Mouse (Mus musculus) ovary, postnatal 10 days (tissue): ENCODE measurements at regions not wholly inside any gene's neighbourhood (a gene's known extent, or its start where the extent isn't known, plus 50 kb on each side); places are given as distances from the start of the nearest gene placed in this dataset.
A peak's percentile ranks its signal among the peaks of the same experiment; 100 is the strongest.

Experiments
- DNase-seq: peaks from one replicate; pipeline ENCODE4 v3.0.0; 2022; ENCODE audit warnings: low spot score

GRCm38 (mm10) chr5:77487837-77488827 is 80.3 kb upstream of the Igfbp7 start:
- no peak for DNase-seq

GRCm38 (mm10) chr5:77483053-77483717 is 75.3 kb upstream of the Igfbp7 start:
- DNase-seq = no peak

- DNase-seq = no peak
Measured at GRCm38 (mm10) chr5:77481811-77482210, 74.0 kb upstream of the Igfbp7 start.

GRCm38 (mm10) chr5:77477794-77478193 is 70.0 kb upstream of the Igfbp7 start:
- no peak for DNase-seq

- no peak for DNase-seq
Measured at GRCm38 (mm10) chr5:77473896-77474486, 66.2 kb upstream of the Igfbp7 start.

- no peak for DNase-seq
Measured at GRCm38 (mm10) chr5:77469236-77469766, 61.5 kb upstream of the Igfbp7 start.

- peak; percentile 28 for DNase-seq
Measured at GRCm38 (mm10) chr5:77468467-77468866, 60.6 kb upstream of the Igfbp7 start.

GRCm38 (mm10) chr5:77464851-77465548 is 57.2 kb upstream of the Igfbp7 start:
- peak; percentile 15 for DNase-seq

GRCm38 (mm10) chr5:77459896-77460717 is 52.3 kb upstream of the Igfbp7 start:
- peak; percentile 99 for DNase-seq
